Mouse (Mus musculus) spleen, adult 2 months (tissue): ENCODE results near the gene Olfr361. TPM values are rescaled to one million over a fixed set of nuclear protein-coding genes. Genes with fewer than 3 reads are reported as not detected.
"Not testable (repeated sequence)": the region's sequence is repeated elsewhere in the genome, so short reads cannot be mapped to it uniquely, and the experiment has no call there.

Source experiments
- DNase-seq, 2 experiments: peaks; one replicate each; pipeline versions ENCODE4 v3.0.0 to v3.0.0-alpha.2; 2012 to 2021; ENCODE audit warnings: low spot score in 2 of 2, low read depth in 1 of 2
- H3K27ac ChIP-seq: fragments of 200-500 bp; 2 replicates; pipeline ENCODE4 v1.5.1; 2012; ENCODE audit warnings: low read length, inconsistent platforms; ENCODE audit not compliant: insufficient read depth
- H3K27me3 ChIP-seq: fragments of 200-500 bp; 2 replicates; pipeline ENCODE4 v1.6.1; 2012; ENCODE audit warnings: mild to moderate bottlenecking, moderate library complexity, low read length, inconsistent platforms; ENCODE audit not compliant: control insufficient read depth, insufficient read depth
- H3K36me3 ChIP-seq: fragments of 200-500 bp; 2 replicates; pipeline ENCODE4 v1.6.1; 2012; ENCODE audit warnings: mild to moderate bottlenecking, low read length, inconsistent platforms; ENCODE audit not compliant: control insufficient read depth, insufficient read depth
- H3K4me1 ChIP-seq: fragments of 200-500 bp; 2 replicates; pipeline ENCODE4 v1.6.1; 2011; ENCODE audit warnings: inconsistent platforms; ENCODE audit not compliant: control insufficient read depth, insufficient read depth, insufficient read length
- H3K4me3 ChIP-seq: fragments of 200-500 bp; 2 replicates; pipeline ENCODE4 v1.5.1; 2011; ENCODE audit warnings: mild to moderate bottlenecking, inconsistent platforms; ENCODE audit not compliant: insufficient read depth, insufficient read length; ENCODE audit errors: extremely low read depth
- CTCF ChIP-seq: fragments of 200-500 bp; IDR thresholded peaks from 2 replicates; pipeline ENCODE4 v1.5.1; 2011; ENCODE audit warnings: mild to moderate bottlenecking, inconsistent platforms; ENCODE audit not compliant: insufficient read depth, insufficient read length, insufficient replicate concordance; ENCODE audit errors: extremely low read depth
- POLR2A ChIP-seq: fragments of 200-500 bp; IDR thresholded peaks from 2 replicates; pipeline ENCODE4 v1.6.1; 2011; ENCODE audit warnings: low read depth, low read length, inconsistent platforms
- WGBS: fragments of 180-500 bp; shearing (Covaris S2); methylation state at CpG from one replicate; pipeline ENCODE4 v1.1.7; 2018; 5-methylcytosine and 5-hydroxymethylcytosine counted together
- polyA plus RNA-seq: library from polyadenylated mRNA; depleted of rRNA; stranded (reverse); fragments of >200 nt; gene quantifications from 2 replicates; pipeline ENCODE4 v1.2.3, GENCODE M21; 2012; rRNA removed

Gene Olfr361
- not detected in 2 replicates for polyA plus RNA-seq

- WGBS, result 64% methylated on average over 1 of the region's 1 CpGs
- not testable (repeated sequence) for H3K4me3 ChIP-seq, H3K4me1 ChIP-seq, H3K27me3 ChIP-seq, H3K36me3 ChIP-seq, H3K27ac ChIP-seq, DNase-seq
Observed at GRCm38 (mm10) chr2:37089190-37089589, at the start of gene Olfr361. TSS of gene Olfr361 (minus strand) at chr2:37089290.

DNA sequence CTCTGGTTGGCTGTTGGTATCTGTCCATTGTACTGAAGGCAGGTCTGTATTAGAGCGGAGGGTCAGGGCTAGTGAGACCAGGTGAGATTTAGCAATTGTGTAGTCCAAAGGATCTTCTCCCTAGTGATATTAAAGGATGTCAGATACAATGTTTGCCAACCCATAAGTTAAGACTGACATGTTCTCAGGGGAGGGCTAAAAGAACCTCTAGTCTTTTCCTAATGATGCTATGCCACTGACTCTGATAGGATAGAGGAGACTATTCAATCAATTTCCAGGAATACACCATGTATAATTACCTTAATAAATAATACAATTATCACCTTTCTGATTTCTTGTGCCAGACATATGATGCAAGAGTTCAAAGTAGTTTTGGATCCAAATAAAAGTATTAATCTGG, 28.7 kb upstream of the Olfr361 start, which contains the start of gene Olfr362:
TSS of gene Olfr362 (minus strand) at position 101 of the 400 bp plus-strand sequence.
- TF ChIP-seq CTCF, result no peak
- no peak for TF ChIP-seq POLR2A
- no peak for DNase-seq
- WGBS, result 91% methylated on average over 1 of the region's 1 CpGs
- Histone ChIP-seq H3K27ac (no peak within 1 kb of the TSS), H3K4me1 (no peaks in the 10 kb centered on the region), H3K27me3 (no peaks in the 10 kb centered on the region), H3K4me3 (no peak within 1 kb of the TSS), H3K36me3 (no peaks in the 10 kb centered on the region)

GRCm38 (mm10) chr2:37065446-37065845, 23.6 kb downstream of the Olfr361 start, which contains the start of gene Olfr360:
TSS of gene Olfr360 (plus strand) at chr2:37065746.
- Histone ChIP-seq H3K27ac (no peak within 1 kb of the TSS), H3K36me3 (no peaks in the 10 kb centered on the region), H3K27me3 (no peaks in the 10 kb centered on the region), H3K4me1 (no peaks in the 10 kb centered on the region), H3K4me3 (no peak within 1 kb of the TSS)
- TF ChIP-seq CTCF (no peak), POLR2A (no peak)
- DNase-seq, result no peak

Other genes with a start within 250 kb of the Olfr361 start
- not detected in 2 replicates for gene Olfr350, start 243.0 kb downstream of the Olfr361 start, polyA plus RNA-seq
- gene Olfr351, start 226.6 kb downstream of the Olfr361 start, polyA plus RNA-seq, result not detected in 2 replicates
- gene Olfr352, start 220.8 kb downstream of the Olfr361 start, polyA plus RNA-seq, result not detected in 2 replicates
- gene Olfr353, start 196.4 kb downstream of the Olfr361 start, polyA plus RNA-seq, result not detected in 2 replicates
- gene Olfr354, start 183.6 kb downstream of the Olfr361 start, polyA plus RNA-seq, result not detected in 2 replicates
- gene Olfr355, start 160.4 kb downstream of the Olfr361 start, polyA plus RNA-seq, result not detected in 2 replicates
- gene Olfr356, start 152.2 kb downstream of the Olfr361 start, polyA plus RNA-seq, result not detected in 2 replicates
- gene Olfr357, start 95.5 kb downstream of the Olfr361 start, polyA plus RNA-seq, result not detected in 2 replicates
- not detected in 2 replicates for gene Olfr358, start 80.0 kb downstream of the Olfr361 start, polyA plus RNA-seq
- not detected in 2 replicates for gene Olfr360, start 23.5 kb downstream of the Olfr361 start, polyA plus RNA-seq
- not detected in 2 replicates for gene Olfr362, start 28.6 kb upstream of the Olfr361 start, polyA plus RNA-seq
- not detected in 2 replicates for gene Olfr364-ps1, start 50.0 kb upstream of the Olfr361 start, polyA plus RNA-seq
- gene Olfr365, start 98.9 kb upstream of the Olfr361 start, polyA plus RNA-seq, result not detected in 2 replicates
- not detected in 2 replicates for gene Olfr366, start 122.3 kb upstream of the Olfr361 start, polyA plus RNA-seq
- not detected in 2 replicates for gene Olfr368, start 237.2 kb upstream of the Olfr361 start, polyA plus RNA-seq